Mouse (Mus musculus) frontal cortex, postnatal 36 days (tissue): ENCODE data around the gene Mcrs1.
"Not testable (repeated sequence)": the region's sequence is repeated elsewhere in the genome, so short reads cannot be mapped to it uniquely, and the experiment has no call there.

ENCODE experiments used
- DNase-seq, 2 experiments: peaks; one replicate each; pipeline ENCODE4 v3.0.0; 2022; ENCODE audit warnings: low spot score in 2 of 2

Mcrs1 gene

GRCm38 (mm10) chr15:99251111-99251510, 650 bp downstream of the Mcrs1 start:
- DNase-seq: not testable (repeated sequence)

- DNase-seq: no peak
Observed at GRCm38 (mm10) chr15:99249938-99250337, 1.8 kb downstream of the Mcrs1 start.

GRCm38 (mm10) chr15:99248972-99249371, 2.8 kb downstream of the Mcrs1 start:
- DNase-seq: peak; percentile 81 to 90

GRCm38 (mm10) chr15:99246736-99247135, 5.0 kb downstream of the Mcrs1 start:
- DNase-seq: not testable (repeated sequence)

- DNase-seq: no peak
Observed at GRCm38 (mm10) chr15:99242045-99242444, 9.7 kb downstream of the Mcrs1 start.

GRCm38 (mm10) chr15:99241249-99241648, 10.5 kb downstream of the Mcrs1 start:
- DNase-seq: no peak

- DNase-seq: no peak
Observed at GRCm38 (mm10) chr15:99240129-99240528, 11.6 kb downstream of the Mcrs1 start.

- no peak for DNase-seq
Observed at GRCm38 (mm10) chr15:99238006-99238405, 13.8 kb downstream of the Mcrs1 start.

GRCm38 (mm10) chr15:99234326-99235010, 17.3 kb downstream of the Mcrs1 start:
- no peak for DNase-seq

GRCm38 (mm10) chr15:99233719-99234118, 18.0 kb downstream of the Mcrs1 start:
- no peak for DNase-seq

GRCm38 (mm10) chr15:99231998-99232397, 19.8 kb downstream of the Mcrs1 start:
- DNase-seq: no peak

- DNase-seq: no peak
Observed at GRCm38 (mm10) chr15:99226090-99226489, 25.7 kb downstream of the Mcrs1 start.

- DNase-seq: peak; percentile 56 to 63
Observed at GRCm38 (mm10) chr15:99225081-99225810, 26.5 kb downstream of the Mcrs1 start.

- DNase-seq: peak; percentile 76 to 80
Observed at GRCm38 (mm10) chr15:99224208-99224911, 27.4 kb downstream of the Mcrs1 start, which contains the start of gene Kcnh3. Gene Kcnh3, plus strand, starts transcription at chr15:99224861.

GRCm38 (mm10) chr15:99223585-99224207, 28.1 kb downstream of the Mcrs1 start:
- DNase-seq: peak; percentile 78 to 81

GRCm38 (mm10) chr15:99222794-99223584, 28.8 kb downstream of the Mcrs1 start:
- no peak for DNase-seq

GRCm38 (mm10) chr15:99221315-99221952, 30.3 kb downstream of the Mcrs1 start:
- DNase-seq: peak in 1 of 2 experiments; percentile 52

- no peak for DNase-seq
Observed at GRCm38 (mm10) chr15:99217630-99218029, 34.1 kb downstream of the Mcrs1 start.

- no peak for DNase-seq
Observed at GRCm38 (mm10) chr15:99215741-99216463, 35.9 kb downstream of the Mcrs1 start.

- DNase-seq: no peak
Observed at GRCm38 (mm10) chr15:99214941-99215340, 36.8 kb downstream of the Mcrs1 start.
